Mouse (Mus musculus) limb, embryonic 15.5 days (tissue): ENCODE data around the gene Large1. TPM values are rescaled to one million over a fixed set of nuclear protein-coding genes. Genes with fewer than 3 reads are reported as not detected.
"Not testable (repeated sequence)": the region's sequence is repeated elsewhere in the genome, so short reads cannot be mapped to it uniquely, and the experiment has no call there.

Source experiments
- ATAC-seq: fragments of 200-750 bp; cut with Nextera tagmentation; 2 replicates; pipeline ENCODE4 v1.8.0; 2017; ENCODE audit warnings: low read depth, moderate TSS enrichment; ENCODE audit not compliant: insufficient number of reproducible peaks, low FRiP score, low TSS enrichment
- H3K27ac ChIP-seq: fragments of 300-500 bp; sonication (generic); 2 replicates; pipeline ENCODE4 v1.5.1; 2015; ENCODE audit warnings: moderate library complexity, mild to moderate bottlenecking, inconsistent platforms
- H3K27me3 ChIP-seq: fragments of 300-500 bp; sonication (generic); 2 replicates; pipeline ENCODE4 v1.6.1; 2015; ENCODE audit warnings: inconsistent platforms
- H3K36me3 ChIP-seq: fragments of 300-500 bp; sonication (generic); 2 replicates; pipeline ENCODE4 v1.6.1; 2015; ENCODE audit warnings: inconsistent platforms
- H3K4me1 ChIP-seq: fragments of 300-500 bp; sonication (generic); 2 replicates; pipeline ENCODE4 v1.6.1; 2015; ENCODE audit warnings: inconsistent platforms
- H3K4me2 ChIP-seq: fragments of 300-500 bp; sonication (generic); 2 replicates; pipeline ENCODE4 v1.6.1; 2015; ENCODE audit warnings: mild to moderate bottlenecking, inconsistent platforms
- H3K4me3 ChIP-seq: fragments of 300-500 bp; sonication (generic); 2 replicates; pipeline ENCODE4 v1.5.1; 2015; ENCODE audit warnings: mild to moderate bottlenecking, inconsistent platforms
- H3K9ac ChIP-seq: fragments of 300-500 bp; sonication (generic); 2 replicates; pipeline ENCODE4 v1.6.1; 2015; ENCODE audit warnings: inconsistent platforms
- H3K9me3 ChIP-seq: fragments of 300-500 bp; sonication (generic); 2 replicates; pipeline ENCODE4 v1.6.1; 2016; ENCODE audit warnings: inconsistent platforms
- WGBS: fragments of 180-500 bp; shearing (Covaris S2); methylation state at CpG from one replicate; pipeline ENCODE4 v1.1.7; 2015; 5-methylcytosine and 5-hydroxymethylcytosine counted together
- polyA plus RNA-seq: library from polyadenylated mRNA; unstranded; fragments of >200 nt; fragmentation: Nextera tagmentation; extraction: Ambion mirVana; gene quantifications from 2 replicates; pipeline ENCODE4 v1.2.1, GENCODE M21; 2015

Large1 gene
- polyA plus RNA-seq, 1 experiment from 2014 or later, result 6.9 TPM

- Histone ChIP-seq H3K27me3 (no peaks in the 10 kb centered on the region), H3K9me3 (no peaks in the 10 kb centered on the region), H3K36me3 (no peaks in the 10 kb centered on the region), H3K4me1 (no peaks in the 10 kb centered on the region), H3K27ac (no peak overlapping the region), H3K9ac (no peak overlapping the region), H3K4me3 (no peak overlapping the region), H3K4me2 (no peak overlapping the region)
- ATAC-seq, result no peak
- 63% methylated on average over 2 of the region's 2 CpGs for WGBS
Observed at GRCm38 (mm10) chr8:73291630-73292029, 61.7 kb downstream of the Large1 start.

- Histone ChIP-seq H3K27me3 (no peaks in the 10 kb centered on the region), H3K4me3 (no peak overlapping the region), H3K4me1 (no peaks in the 10 kb centered on the region), H3K9me3 (no peaks in the 10 kb centered on the region), H3K9ac (no peak overlapping the region), H3K4me2 (no peak overlapping the region), H3K27ac (no peak overlapping the region), H3K36me3 (no peaks in the 10 kb centered on the region)
- WGBS, result 86% methylated on average over 2 of the region's 2 CpGs
- no peak for ATAC-seq
Observed at GRCm38 (mm10) chr8:73290636-73291035, 62.7 kb downstream of the Large1 start.

GRCm38 (mm10) chr8:73289831-73290230 lies 63.5 kb downstream of the Large1 start:
- Histone ChIP-seq H3K9me3 (no peaks in the 10 kb centered on the region), H3K27ac (no peak overlapping the region), H3K4me2 (no peak overlapping the region), H3K4me1 (no peaks in the 10 kb centered on the region), H3K27me3 (no peaks in the 10 kb centered on the region), H3K36me3 (no peaks in the 10 kb centered on the region), H3K4me3 (no peak overlapping the region), H3K9ac (no peak overlapping the region)
- ATAC-seq, result no peak
- WGBS, result 73% methylated on average over 2 of the region's 2 CpGs

- Histone ChIP-seq H3K9me3 (no peaks in the 10 kb centered on the region), H3K27me3 (no peaks in the 10 kb centered on the region), H3K4me3 (no peak overlapping the region), H3K4me2 (no peak overlapping the region), H3K27ac (no peak overlapping the region), H3K36me3 (no peaks in the 10 kb centered on the region), H3K4me1 (no peaks in the 10 kb centered on the region), H3K9ac (no peak overlapping the region)
- ATAC-seq, result no peak
- WGBS, result 79% methylated on average over 4 of the region's 4 CpGs
Observed at GRCm38 (mm10) chr8:73281996-73282395, 71.3 kb downstream of the Large1 start.

GRCm38 (mm10) chr8:73276015-73276414 lies 77.3 kb downstream of the Large1 start:
- H3K27ac ChIP-seq, result no peak overlapping the region
- no peak for ATAC-seq
- no peak overlapping the region for H3K9ac ChIP-seq
- H3K4me3 ChIP-seq, result no peak overlapping the region
- no peak overlapping the region for H3K4me2 ChIP-seq
- 72% methylated on average over 4 of the region's 4 CpGs for WGBS
- no peaks in the 10 kb centered on the region for H3K4me1 ChIP-seq
- H3K36me3 ChIP-seq, result no peaks in the 10 kb centered on the region
- no peaks in the 10 kb centered on the region for H3K9me3 ChIP-seq
- H3K27me3 ChIP-seq, result no peaks in the 10 kb centered on the region

GRCm38 (mm10) chr8:73275445-73275844 lies 77.9 kb downstream of the Large1 start:
- not testable (repeated sequence) for H3K27me3 ChIP-seq, H3K4me2 ChIP-seq, H3K9me3 ChIP-seq, H3K4me1 ChIP-seq, ATAC-seq, H3K27ac ChIP-seq, H3K9ac ChIP-seq, H3K4me3 ChIP-seq, H3K36me3 ChIP-seq
- 49% methylated on average over 4 of the region's 4 CpGs for WGBS

- no peak for ATAC-seq
- no peak overlapping the region for H3K27ac ChIP-seq
- no peaks in the 10 kb centered on the region for H3K9me3 ChIP-seq
- H3K36me3 ChIP-seq, result no peaks in the 10 kb centered on the region
- no peaks in the 10 kb centered on the region for H3K27me3 ChIP-seq
- no peak overlapping the region for H3K9ac ChIP-seq
- H3K4me2 ChIP-seq, result no peak overlapping the region
- no peak overlapping the region for H3K4me3 ChIP-seq
- no peaks in the 10 kb centered on the region for H3K4me1 ChIP-seq
Observed at GRCm38 (mm10) chr8:73273150-73273549, 80.2 kb downstream of the Large1 start.

GRCm38 (mm10) chr8:73270991-73271390 lies 82.3 kb downstream of the Large1 start:
- H3K4me2 ChIP-seq, result no peak overlapping the region
- H3K9me3 ChIP-seq, result no peaks in the 10 kb centered on the region
- no peak overlapping the region for H3K4me3 ChIP-seq
- no peak for ATAC-seq
- H3K9ac ChIP-seq, result no peak overlapping the region
- H3K4me1 ChIP-seq, result no peaks in the 10 kb centered on the region
- H3K27me3 ChIP-seq, result no peaks in the 10 kb centered on the region
- H3K27ac ChIP-seq, result no peak overlapping the region
- H3K36me3 ChIP-seq, result no peaks in the 10 kb centered on the region

- no peak overlapping the region for H3K27ac ChIP-seq
- no peak for ATAC-seq
- no peak overlapping the region for H3K4me3 ChIP-seq
- H3K36me3 ChIP-seq, result no peaks in the 10 kb centered on the region
- no peak overlapping the region for H3K4me2 ChIP-seq
- H3K27me3 ChIP-seq, result no peaks in the 10 kb centered on the region
- H3K9ac ChIP-seq, result no peak overlapping the region
- H3K9me3 ChIP-seq, result no peaks in the 10 kb centered on the region
- WGBS, result 38% methylated on average over 2 of the region's 2 CpGs
- no peaks in the 10 kb centered on the region for H3K4me1 ChIP-seq
Observed at GRCm38 (mm10) chr8:73257981-73258380, 95.4 kb downstream of the Large1 start.

GRCm38 (mm10) chr8:73244186-73244585 lies 109.2 kb downstream of the Large1 start:
- Histone ChIP-seq H3K9ac (no peak overlapping the region), H3K4me1 (no peaks in the 10 kb centered on the region), H3K27ac (no peak overlapping the region), H3K4me2 (no peak overlapping the region), H3K27me3 (no peaks in the 10 kb centered on the region), H3K4me3 (no peak overlapping the region), H3K36me3 (no peaks in the 10 kb centered on the region), H3K9me3 (0 out of 2 replicates have a peak, but pooled peaks cover 4% of the 10 kb centered on the region)
- WGBS, result 98% methylated on average over 3 of the region's 3 CpGs
- ATAC-seq, result no peak

- H3K9ac ChIP-seq, result no peak overlapping the region
- 0 out of 2 replicates have a peak, but pooled peaks cover 4% of the 10 kb centered on the region for H3K9me3 ChIP-seq
- no peak overlapping the region for H3K27ac ChIP-seq
- no peak overlapping the region for H3K4me3 ChIP-seq
- no peaks in the 10 kb centered on the region for H3K27me3 ChIP-seq
- 42% methylated on average over 1 of the region's 1 CpGs for WGBS
- no peaks in the 10 kb centered on the region for H3K4me1 ChIP-seq
- H3K36me3 ChIP-seq, result no peaks in the 10 kb centered on the region
- no peak overlapping the region for H3K4me2 ChIP-seq
- no peak for ATAC-seq
Observed at GRCm38 (mm10) chr8:73242066-73242465, 111.3 kb downstream of the Large1 start.

- Histone ChIP-seq H3K4me2 (no peak overlapping the region), H3K27ac (no peak overlapping the region), H3K27me3 (no peaks in the 10 kb centered on the region), H3K4me1 (no peaks in the 10 kb centered on the region), H3K9me3 (no peaks in the 10 kb centered on the region), H3K9ac (no peak overlapping the region), H3K36me3 (no peaks in the 10 kb centered on the region), H3K4me3 (no peak overlapping the region)
- ATAC-seq, result no peak
- WGBS, result 84% methylated on average over 1 of the region's 1 CpGs
Observed at GRCm38 (mm10) chr8:73234209-73234608, 119.1 kb downstream of the Large1 start.

- no peak for ATAC-seq
- H3K4me3 ChIP-seq, result no peak overlapping the region
- H3K9ac ChIP-seq, result no peak overlapping the region
- no peaks in the 10 kb centered on the region for H3K36me3 ChIP-seq
- H3K9me3 ChIP-seq, result no peaks in the 10 kb centered on the region
- 45% methylated on average over 6 of the region's 6 CpGs for WGBS
- no peaks in the 10 kb centered on the region for H3K4me1 ChIP-seq
- no peak overlapping the region for H3K4me2 ChIP-seq
- H3K27ac ChIP-seq, result no peak overlapping the region
- H3K27me3 ChIP-seq, result no peaks in the 10 kb centered on the region
Observed at GRCm38 (mm10) chr8:73233358-73234041, 119.8 kb downstream of the Large1 start.
